Mouse (Mus musculus) left cerebral cortex, postnatal 36 days (tissue): ENCODE results near the gene 4930486L24Rik. TPM values are rescaled to one million over a fixed set of nuclear protein-coding genes. Genes with fewer than 3 reads are reported as not detected.

Experiments used
- total RNA-seq, 2 experiments: library from RNA; stranded (reverse); gene quantifications; 2 replicates each; pipeline ENCODE4 v1.2.3; 2021

The 4930486L24Rik gene
- total RNA-seq, 2 experiments from 2014 or later, result 0.22 to 0.48 TPM

Other genes with a start within 250 kb of the 4930486L24Rik start
- gene BC051665, start 78.1 kb downstream of the 4930486L24Rik start, total RNA-seq, result not detected
- not detected for gene Ctsll3, start 61.6 kb downstream of the 4930486L24Rik start, total RNA-seq
- gene Gm49392, start 32.4 kb upstream of the 4930486L24Rik start, total RNA-seq, result not detected
- gene Ctla2b, start 33.0 kb upstream of the 4930486L24Rik start, total RNA-seq, result 1 to 10 TPM in 1 of 2 experiments, under 1 TPM in 1; 0.88 to 2.4 TPM
- not detected for gene Tpbpb, start 40.4 kb upstream of the 4930486L24Rik start, total RNA-seq
- gene Gm49393, start 71.1 kb upstream of the 4930486L24Rik start, total RNA-seq, result not detected
- 1 to 10 TPM in 1 of 2 experiments, not detected in 1; 1.8 TPM for gene Gm49391, start 72.1 kb upstream of the 4930486L24Rik start, total RNA-seq
- 10 to 100 TPM; 18.6 to 20.2 TPM for gene Ctla2a, start 72.2 kb upstream of the 4930486L24Rik start, total RNA-seq
- gene Tpbpa, start 77.5 kb upstream of the 4930486L24Rik start, total RNA-seq, result not detected
- not detected for gene Ctsj, start 141.5 kb upstream of the 4930486L24Rik start, total RNA-seq
- gene Ctsq, start 176.2 kb upstream of the 4930486L24Rik start, total RNA-seq, result not detected